16 mouse cellular contexts compared by ENCODE assay signal in genomic region chr3:130185111-130185510, GRCm38 (mm10). TPM values are rescaled to one million over a fixed set of nuclear protein-coding genes. Genes with fewer than 3 reads are reported as not detected.
DNase-seq lines count a peak whose midpoint lies in the region; ATAC-seq and TF ChIP-seq lines count a peak whose summit lies in the region.
"Had no signal": no experiment of that assay in that cellular context is flagged by ENCODE, and none has a peak within 500 bp of the region (broad histone marks: within the 10 kb centered on the region; RNA-seq: fewer than 3 reads in every experiment).

No protein-coding gene starts in this region.

- TF ChIP-seq POLR2A in lung, adult 2 months (IDR thresholded peaks at IDR 0.05; ENCODE audit: borderline replicate concordance, extremely low read depth, low read depth, low read length) = no peak

- no peak overlapping the region for H3K9ac ChIP-seq in intestine, postnatal 0 days (ENCODE audit: low read depth, low read length)
- H3K9ac ChIP-seq in intestine, embryonic 16.5 days (ENCODE audit: low read depth, low read length) = no peak overlapping the region
- H3K9ac ChIP-seq in stomach, postnatal 0 days (ENCODE audit: low read length) = no peak overlapping the region
- H3K9ac ChIP-seq: heart, embryonic 15.5 days; hindbrain, embryonic 13.5 days; lung, embryonic 15.5 days; neural tube, embryonic 15.5 days had no signal

- H3K27me3 ChIP-seq in intestine, postnatal 0 days (replicated peaks; ENCODE audit: control insufficient read depth, insufficient read depth, low read length) = peaks cover 4% of the 10 kb centered on the region; the same call in 1 of the 2 replicates
- H3K27me3 ChIP-seq in intestine, embryonic 16.5 days (replicated peaks; ENCODE audit: control insufficient read depth, insufficient read depth, low read length) = no peaks in the 10 kb centered on the region
- H3K27me3 ChIP-seq in stomach, postnatal 0 days (ENCODE audit: control insufficient read depth, insufficient read depth, low read length) = no peaks in the 10 kb centered on the region
- H3K27me3 ChIP-seq: lung, embryonic 15.5 days had no signal

- no peak for TF ChIP-seq EP300 in stomach, postnatal 0 days (optimal IDR thresholded peaks at IDR 0.05)

- peak; percentile 17 to 23 for DNase-seq in cerebellum, postnatal 14 days
- DNase-seq in cerebellum, adult 8-10 months = no peak
- peak; percentile 4 for DNase-seq in lung, postnatal 36 days
- no peak for DNase-seq in lung, adult 2 months
- DNase-seq in stomach, postnatal 0 days (ENCODE audit: low spot score) = no peak
- DNase-seq in retina, postnatal 1 day = no peak
- DNase-seq: adrenal gland, adult 2 months; gastrocnemius, postnatal 36 days; right cerebral cortex, postnatal 14 days had no signal

- WGBS in intestine, postnatal 0 days = 50% methylated on average over 3 of the region's 3 CpGs
- WGBS in intestine, embryonic 16.5 days = 49% methylated on average over 3 of the region's 3 CpGs
- 45% methylated on average over 3 of the region's 3 CpGs for WGBS in lung, adult 2 months
- WGBS in stomach, postnatal 0 days = 58% methylated on average over 3 of the region's 3 CpGs

- H3K4me1 ChIP-seq in intestine, postnatal 0 days (replicated peaks; ENCODE audit: control insufficient read depth, insufficient read depth, low read length) = no peaks in the 10 kb centered on the region
- no peaks in the 10 kb centered on the region for H3K4me1 ChIP-seq in intestine, embryonic 16.5 days (ENCODE audit: control insufficient read depth, insufficient read depth, low read length)
- peaks cover 5% of the 10 kb centered on the region; the same call in 1 of the 2 replicates for H3K4me1 ChIP-seq in lung, adult 2 months (ENCODE audit: control insufficient read depth, insufficient read depth, low read length)
- H3K4me1 ChIP-seq in stomach, postnatal 0 days (replicated peaks; ENCODE audit: control insufficient read depth, insufficient read depth) = no peaks in the 10 kb centered on the region; the same call in 1 of the 2 replicates

- H3K4me2 ChIP-seq in intestine, postnatal 0 days (replicated peaks; ENCODE audit: low read depth) = no peak overlapping the region
- H3K4me2 ChIP-seq in intestine, embryonic 16.5 days (ENCODE audit: low read depth, low read length) = no peak overlapping the region
- H3K4me2 ChIP-seq in stomach, postnatal 0 days (replicated peaks; ENCODE audit: low read depth) = no peak overlapping the region
- H3K4me2 ChIP-seq: heart, embryonic 15.5 days; hindbrain, embryonic 13.5 days; lung, embryonic 15.5 days; neural tube, embryonic 15.5 days had no signal

- TF ChIP-seq CTCF in intestine, postnatal 0 days (IDR thresholded peaks at IDR 0.05; ENCODE audit: low read depth) = peak; percentile 72
- no peak for TF ChIP-seq CTCF in lung, adult 2 months (IDR thresholded peaks at IDR 0.05; ENCODE audit: insufficient read depth, low read length)
- TF ChIP-seq CTCF in stomach, postnatal 0 days (IDR thresholded peaks at IDR 0.05; ENCODE audit: low read depth) = peak; percentile 68

- H3K9me3 ChIP-seq in intestine, postnatal 0 days (ENCODE audit: control insufficient read depth) = no peaks in the 10 kb centered on the region
- H3K9me3 ChIP-seq in intestine, embryonic 16.5 days (ENCODE audit: control insufficient read depth, low read length) = no peaks in the 10 kb centered on the region
- H3K9me3 ChIP-seq in stomach, postnatal 0 days (ENCODE audit: control insufficient read depth, low read length) = no peaks in the 10 kb centered on the region
- H3K9me3 ChIP-seq: forebrain, embryonic 10.5 days; heart, embryonic 15.5 days; hindbrain, embryonic 13.5 days; lung, embryonic 15.5 days; neural tube, embryonic 15.5 days had no signal

- no peak overlapping the region for H3K27ac ChIP-seq in intestine, postnatal 0 days (ENCODE audit: low read depth, low read length)
- no peak overlapping the region for H3K27ac ChIP-seq in intestine, embryonic 16.5 days (ENCODE audit: low read length)
- H3K27ac ChIP-seq in stomach, postnatal 0 days (replicated peaks) = no peak overlapping the region
- H3K27ac ChIP-seq: forebrain, embryonic 10.5 days; heart, embryonic 15.5 days; hindbrain, embryonic 13.5 days; lung, embryonic 15.5 days; neural tube, embryonic 15.5 days had no signal

- H3K4me3 ChIP-seq in intestine, postnatal 0 days (ENCODE audit: low read depth, low read length) = no peak overlapping the region
- no peak overlapping the region for H3K4me3 ChIP-seq in intestine, embryonic 16.5 days (ENCODE audit: low read length)
- H3K4me3 ChIP-seq in lung, adult 2 months (replicated peaks; ENCODE audit: extremely low read depth, low read depth, low read length) = no peak overlapping the region
- no peak overlapping the region for H3K4me3 ChIP-seq in stomach, postnatal 0 days (ENCODE audit: low read depth, low read length)
- H3K4me3 ChIP-seq: forebrain, embryonic 10.5 days; heart, embryonic 15.5 days; hindbrain, embryonic 13.5 days; lung, embryonic 15.5 days; neural tube, embryonic 15.5 days had no signal

- no peaks in the 10 kb centered on the region for H3K36me3 ChIP-seq in intestine, postnatal 0 days (ENCODE audit: control insufficient read depth, insufficient read depth)
- H3K36me3 ChIP-seq in intestine, embryonic 16.5 days (ENCODE audit: control insufficient read depth, insufficient read depth, low read length) = no peaks in the 10 kb centered on the region
- no peaks in the 10 kb centered on the region for H3K36me3 ChIP-seq in stomach, postnatal 0 days (ENCODE audit: control insufficient read depth, insufficient read depth, low read length)
- H3K36me3 ChIP-seq: forebrain, embryonic 10.5 days; heart, embryonic 15.5 days; hindbrain, embryonic 13.5 days; lung, embryonic 15.5 days; neural tube, embryonic 15.5 days had no signal

- ATAC-seq in intestine, postnatal 0 days = no peak
- no peak for ATAC-seq in intestine, embryonic 16.5 days
- no peak for ATAC-seq in stomach, postnatal 0 days (ENCODE audit: low FRiP score, low TSS enrichment)

RNA-seq across cellular contexts. Expression of gene Col25a1, which starts 53.8 kb away (rescaled TPM):
- 0.59 and 0.67 TPM in 2 replicates for polyA plus RNA-seq in intestine, postnatal 0 days (2015; fragmentation: Nextera tagmentation; extraction: Ambion mirVana)
- polyA plus RNA-seq in intestine, embryonic 16.5 days (2015; fragmentation: Nextera tagmentation; extraction: Ambion mirVana) = 1.3 and 1.4 TPM in 2 replicates
- polyA plus RNA-seq in lung, adult 2 months (2012; rRNA removed) = 0.07 TPM in 2 replicates
- polyA plus RNA-seq in stomach, postnatal 0 days (2015; fragmentation: Nextera tagmentation; extraction: Ambion mirVana) = 1.3 and 1.5 TPM in 2 replicates

Comparison
In these comparisons a context has a peak if more than half of its experiments do, and no peak if none do; other contexts are left out.
1. DNase-seq: peak in cerebellum, postnatal 14 days (2 of 2) and lung, postnatal 36 days (single experiment); none in cerebellum, adult 8-10 months (single experiment), lung, adult 2 months (single experiment), stomach, postnatal 0 days (single experiment) and retina, postnatal 1 day (single experiment).